10 mouse cellular contexts compared by ENCODE assay signal in genomic region chr8:12396501-12397345, GRCm38 (mm10). TPM values are rescaled to one million over a fixed set of nuclear protein-coding genes. Genes with fewer than 3 reads are reported as not detected.
A peak's percentile ranks its signal among the peaks of the same experiment; 100 is the strongest.
DNase-seq lines count a peak whose midpoint lies in the region; ATAC-seq and TF ChIP-seq lines count a peak whose summit lies in the region.
"Had no signal": no experiment of that assay in that cellular context is flagged by ENCODE, and none has a peak within 500 bp of the region (broad histone marks: within the 10 kb centered on the region; RNA-seq: fewer than 3 reads in every experiment).

No protein-coding gene starts in this region.

- peak overlapping the region; percentile 33 for H3K4me3 ChIP-seq in lung, embryonic 15.5 days
- no peak overlapping the region for H3K4me3 ChIP-seq in lung, adult 2 months (replicated peaks; ENCODE audit: extremely low read depth, low read depth, low read length)
- H3K4me3 ChIP-seq in embryonic facial prominence, embryonic 15.5 days (replicated peaks), result peak overlapping the region; percentile 26
- peak overlapping the region; percentile 26 for H3K4me3 ChIP-seq in limb, embryonic 11.5 days (ENCODE audit: low read depth, low read length)
- peak overlapping the region; percentile 7; the same call in 1 of the 2 replicates for H3K4me3 ChIP-seq in small intestine, adult 2 months (ENCODE audit: low read depth, low read length)

- H3K4me2 ChIP-seq in lung, embryonic 15.5 days, result peak overlapping the region; percentile 46
- H3K4me2 ChIP-seq in embryonic facial prominence, embryonic 15.5 days (replicated peaks), result peak overlapping the region; percentile 42
- peak overlapping the region; percentile 33 for H3K4me2 ChIP-seq in limb, embryonic 11.5 days (ENCODE audit: low read depth, severe bottlenecking)

- no peak overlapping the region for H3K9ac ChIP-seq in lung, embryonic 15.5 days
- H3K9ac ChIP-seq in embryonic facial prominence, embryonic 15.5 days, result no peak overlapping the region
- no peak overlapping the region for H3K9ac ChIP-seq in limb, embryonic 11.5 days (ENCODE audit: low read length)

- TF ChIP-seq POLR2A in lung, adult 2 months (IDR thresholded peaks at IDR 0.05; ENCODE audit: borderline replicate concordance, extremely low read depth, low read depth, low read length), result no peak
- TF ChIP-seq POLR2A in small intestine, adult 2 months (IDR thresholded peaks at IDR 0.05; ENCODE audit: low read depth, low read length), result no peak

- no peaks in the 10 kb centered on the region for H3K9me3 ChIP-seq in lung, embryonic 15.5 days
- H3K9me3 ChIP-seq in embryonic facial prominence, embryonic 15.5 days (replicated peaks), result no peaks in the 10 kb centered on the region
- H3K9me3 ChIP-seq in limb, embryonic 11.5 days (ENCODE audit: control insufficient read depth, low read length), result no peaks in the 10 kb centered on the region

- H3K27ac ChIP-seq in lung, embryonic 15.5 days, result no peak overlapping the region
- H3K27ac ChIP-seq in embryonic facial prominence, embryonic 15.5 days (replicated peaks), result no peak overlapping the region
- H3K27ac ChIP-seq in limb, embryonic 11.5 days (replicated peaks; ENCODE audit: low read depth, low read length), result no peak overlapping the region
- H3K27ac ChIP-seq in small intestine, adult 2 months (ENCODE audit: insufficient read depth, low read depth, low read length), result no peak overlapping the region

- H3K4me1 ChIP-seq in lung, embryonic 15.5 days, result peaks cover 25% of the 10 kb centered on the region; the same call in 1 of the 2 replicates
- H3K4me1 ChIP-seq in lung, adult 2 months (ENCODE audit: control insufficient read depth, insufficient read depth, low read length), result no peaks in the 10 kb centered on the region; the same call in 1 of the 2 replicates
- H3K4me1 ChIP-seq in embryonic facial prominence, embryonic 15.5 days, result peaks cover 33% of the 10 kb centered on the region
- peaks cover 18% of the 10 kb centered on the region for H3K4me1 ChIP-seq in limb, embryonic 11.5 days (ENCODE audit: control insufficient read depth, insufficient read depth, low read length)
- H3K4me1 ChIP-seq in small intestine, adult 2 months (ENCODE audit: control insufficient read depth, insufficient read depth, insufficient read length, low read length), result peaks cover 2% of the 10 kb centered on the region; the same call in 1 of the 2 replicates

- no peak for TF ChIP-seq CTCF in lung, adult 2 months (IDR thresholded peaks at IDR 0.05; ENCODE audit: insufficient read depth, low read length)
- TF ChIP-seq CTCF in small intestine, adult 2 months (IDR thresholded peaks at IDR 0.05; ENCODE audit: extremely low read depth, insufficient read length, insufficient replicate concordance, low read depth, low read length), result no peak

- H3K27me3 ChIP-seq in lung, embryonic 15.5 days, result peaks cover 99% of the 10 kb centered on the region
- peaks cover 94% of the 10 kb centered on the region for H3K27me3 ChIP-seq in embryonic facial prominence, embryonic 15.5 days
- peaks cover 87% of the 10 kb centered on the region for H3K27me3 ChIP-seq in limb, embryonic 11.5 days (ENCODE audit: control insufficient read depth, insufficient read depth, low read length)
- H3K27me3 ChIP-seq in small intestine, adult 2 months (ENCODE audit: control insufficient read depth, insufficient read depth, low read length), result peaks cover 90% of the 10 kb centered on the region

- no peak for DNase-seq in lung, adult 2 months
- peak; percentile 69 for DNase-seq in limb, embryonic 11.5 days (ENCODE audit: low spot score)
- no peak for DNase-seq in urinary bladder, adult 2 months (ENCODE audit: low spot score)
- DNase-seq in kidney, adult 18-20 months, result no peak
- DNase-seq: adrenal gland, postnatal 10 days had no signal

- H3K36me3 ChIP-seq in lung, embryonic 15.5 days, result no peaks in the 10 kb centered on the region
- H3K36me3 ChIP-seq in embryonic facial prominence, embryonic 15.5 days, result no peaks in the 10 kb centered on the region
- H3K36me3 ChIP-seq in limb, embryonic 11.5 days (ENCODE audit: control insufficient read depth, insufficient read depth, low read length), result no peaks in the 10 kb centered on the region
- H3K36me3 ChIP-seq in small intestine, adult 2 months (ENCODE audit: control insufficient read depth, insufficient read depth, low read length), result no peaks in the 10 kb centered on the region

- WGBS in lung, embryonic 15.5 days, result under 1% methylated on average over 92 of the region's 118 CpGs
- 1% methylated on average over 117 of the region's 118 CpGs for WGBS in lung, adult 2 months
- WGBS in embryonic facial prominence, embryonic 15.5 days, result under 1% methylated on average over 102 of the region's 118 CpGs
- under 1% methylated on average over 101 of the region's 118 CpGs for WGBS in limb, embryonic 11.5 days
- 1% methylated on average over 116 of the region's 118 CpGs for WGBS in small intestine, adult 2 months

- ATAC-seq in lung, embryonic 15.5 days (ENCODE audit: borderline replicate concordance, extremely low read depth, low FRiP score, low TSS enrichment), result 0 out of 2 replicates have a peak, but pooled peaks have one; percentile 31
- no peak for ATAC-seq in embryonic facial prominence, embryonic 15.5 days (ENCODE audit: insufficient number of reproducible peaks, low FRiP score, low TSS enrichment, low read depth)
- no peak for ATAC-seq in limb, embryonic 11.5 days (ENCODE audit: insufficient number of reproducible peaks, low FRiP score, low TSS enrichment, low read depth)
- ATAC-seq in cerebellum, adult (ENCODE audit: insufficient number of reproducible peaks, low FRiP score, low TSS enrichment), result no peak

RNA-seq across cellular contexts. Expression of gene Sox1, which starts 1.6 kb away (rescaled TPM):
- polyA plus RNA-seq in lung, embryonic 15.5 days (2015; fragmentation: Nextera tagmentation; extraction: Ambion mirVana), result not detected in 2 replicates
- not detected in 2 replicates for polyA plus RNA-seq in lung, adult 2 months (2012; rRNA removed)
- 0.03 TPM in 1 of 2 replicates, not detected in the other for polyA plus RNA-seq in embryonic facial prominence, embryonic 15.5 days (2015; fragmentation: Nextera tagmentation; extraction: Ambion mirVana)
- not detected in 2 replicates for polyA plus RNA-seq in limb, embryonic 11.5 days (2014; fragmentation: Nextera tagmentation; extraction: Ambion mirVana)
- polyA plus RNA-seq in small intestine, adult 2 months (2012; rRNA removed), result not detected in 2 replicates
- polyA plus RNA-seq in urinary bladder, adult 2 months (2012; rRNA removed), result not detected in 2 replicates
- polyA plus RNA-seq: gonadal fat pad, adult 2 months had no signal
